Mouse (Mus musculus): ENCODE results near the gene Psmb5. TPM values are rescaled to one million over a fixed set of nuclear protein-coding genes. Genes with fewer than 3 reads are reported as not detected.

The Psmb5 gene
- polyA plus RNA-seq, 1 experiment: 99.1 TPM

GRCm38 (mm10) chr14:54568694-54569414, 49.0 kb downstream of the Psmb5 start:
- Histone ChIP-seq H3K27ac (ENCODE audit: insufficient read depth, low read depth, low read length) (no peak overlapping the region), H3K4me1 (ENCODE audit: control insufficient read depth, insufficient read depth, low read length) (peaks cover 5% of the 10 kb centered on the region), H3K4me3 (ENCODE audit: insufficient read depth, low read length) (no peak overlapping the region)
- TF ChIP-seq CTCF (IDR thresholded peaks at IDR 0.05; ENCODE audit: low read depth, low read length) (peak; percentile 87), POLR2A (IDR thresholded peaks at IDR 0.05; ENCODE audit: borderline replicate concordance, low read depth, low read length) (no peak)

Other genes starting within 250 kb of the Psmb5 start
- gene Slc7a7, start 200.2 kb downstream of the Psmb5 start, polyA plus RNA-seq (2012; ENCODE audit: insufficient read depth, insufficient read length, missing spikeins): 30.9 and 32.7 TPM in 2 replicates
- gene Mrpl52, start 191.1 kb downstream of the Psmb5 start, polyA plus RNA-seq (2012; ENCODE audit: insufficient read depth, insufficient read length, missing spikeins): 88.5 and 89.7 TPM in 2 replicates
- gene Mmp14, start 186.4 kb downstream of the Psmb5 start, polyA plus RNA-seq (2012; ENCODE audit: insufficient read depth, insufficient read length, missing spikeins): 20.2 and 24.9 TPM in 2 replicates
- gene Lrp10, start 153.9 kb downstream of the Psmb5 start, polyA plus RNA-seq (2012; ENCODE audit: insufficient read depth, insufficient read length, missing spikeins): 64.2 and 81.2 TPM in 2 replicates
- not detected in 2 replicates for gene Rem2, start 141.9 kb downstream of the Psmb5 start, polyA plus RNA-seq (2012; ENCODE audit: insufficient read depth, insufficient read length, missing spikeins)
- 14.7 and 16.1 TPM in 2 replicates for gene Prmt5, start 100.5 kb downstream of the Psmb5 start, polyA plus RNA-seq (2012; ENCODE audit: insufficient read depth, insufficient read length, missing spikeins)
- gene Haus4, start 63.4 kb downstream of the Psmb5 start, polyA plus RNA-seq (2012; ENCODE audit: insufficient read depth, insufficient read length, missing spikeins): 29.3 and 31.9 TPM in 2 replicates
- gene Ajuba, start 40.5 kb downstream of the Psmb5 start, polyA plus RNA-seq (2012; ENCODE audit: insufficient read depth, insufficient read length, missing spikeins): 0.84 and 0.91 TPM in 2 replicates
- 4.1 and 8.3 TPM in 2 replicates for gene 4931414P19Rik, start 12.0 kb downstream of the Psmb5 start, polyA plus RNA-seq (2012; ENCODE audit: insufficient read depth, insufficient read length, missing spikeins)
- not detected in 2 replicates for gene Psmb11, start 3.4 kb upstream of the Psmb5 start, polyA plus RNA-seq (2012; ENCODE audit: insufficient read depth, insufficient read length, missing spikeins)
- not detected in 2 replicates for gene Gm17606, start 22.9 kb upstream of the Psmb5 start, polyA plus RNA-seq (2012; ENCODE audit: insufficient read depth, insufficient read length, missing spikeins)
- gene Cdh24, start 23.3 kb upstream of the Psmb5 start, polyA plus RNA-seq (2012; ENCODE audit: insufficient read depth, insufficient read length, missing spikeins): 0.48 and 0.71 TPM in 2 replicates
- gene 1700123O20Rik, start 68.2 kb upstream of the Psmb5 start, polyA plus RNA-seq (2012; ENCODE audit: insufficient read depth, insufficient read length, missing spikeins): 30.2 and 32.8 TPM in 2 replicates
- gene Acin1, start 68.9 kb upstream of the Psmb5 start, polyA plus RNA-seq (2012; ENCODE audit: insufficient read depth, insufficient read length, missing spikeins): 226 and 268 TPM in 2 replicates
- not detected in 2 replicates for gene Gm29776, start 80.8 kb upstream of the Psmb5 start, polyA plus RNA-seq (2012; ENCODE audit: insufficient read depth, insufficient read length, missing spikeins)
- gene Cebpe, start 94.2 kb upstream of the Psmb5 start, polyA plus RNA-seq (2012; ENCODE audit: insufficient read depth, insufficient read length, missing spikeins): 0.87 and 0.90 TPM in 2 replicates
- gene Slc7a8, start 163.9 kb upstream of the Psmb5 start, polyA plus RNA-seq (2012; ENCODE audit: insufficient read depth, insufficient read length, missing spikeins): 35.7 and 42.6 TPM in 2 replicates
- not detected in 2 replicates for gene Rnf212b, start 196.1 kb upstream of the Psmb5 start, polyA plus RNA-seq (2012; ENCODE audit: insufficient read depth, insufficient read length, missing spikeins)